Mouse (Mus musculus) forebrain, embryonic 14.5 days (tissue): ENCODE measurements at regions not wholly inside any gene's neighbourhood (a gene's known extent, or its start where the extent isn't known, plus 50 kb on each side); places are given as distances from the start of the nearest gene placed in this dataset.
A peak's percentile ranks its signal among the peaks of the same experiment; 100 is the strongest.
"Not testable (repeated sequence)": the region's sequence is repeated elsewhere in the genome, so short reads cannot be mapped to it uniquely, and the experiment has no call there.

Experiments
- ATAC-seq: fragments of 200-750 bp; cut with Nextera tagmentation; 2 replicates; pipeline ENCODE4 v1.8.0; 2017; ENCODE audit warnings: mild to moderate bottlenecking, moderate library complexity
- DNase-seq: peaks from one replicate; pipeline ENCODE4 v3.0.0-alpha.2; 2015; ENCODE audit warnings: low spot score
- H3K27ac ChIP-seq: fragments of 300-500 bp; sonication (generic); 2 replicates; pipeline ENCODE4 v1.5.1; 2014; ENCODE audit warnings: low read depth, mild to moderate bottlenecking, control low read depth, low read length, moderate library complexity
- H3K27me3 ChIP-seq: fragments of 300-500 bp; sonication (generic); replicated peaks from 2 replicates; pipeline ENCODE4 v1.6.1; 2014; ENCODE audit warnings: low read length, control low read depth, mixed read lengths; ENCODE audit not compliant: control insufficient read depth, insufficient read depth
- H3K36me3 ChIP-seq: fragments of 300-500 bp; sonication (generic); 2 replicates; pipeline ENCODE4 v1.6.1; 2014; ENCODE audit warnings: low read length, control low read depth; ENCODE audit not compliant: control insufficient read depth, insufficient read depth
- H3K4me1 ChIP-seq: fragments of 300-500 bp; sonication (generic); 2 replicates; pipeline ENCODE4 v1.6.1; 2014; ENCODE audit warnings: antibody characterized with exemption, low read length, control low read depth; ENCODE audit not compliant: control insufficient read depth, insufficient read depth
- H3K4me2 ChIP-seq: fragments of 300-500 bp; sonication (generic); 2 replicates; pipeline ENCODE4 v1.6.1; 2014; ENCODE audit warnings: mild to moderate bottlenecking, control low read depth, low read length
- H3K4me3 ChIP-seq: fragments of 300-500 bp; sonication (generic); 2 replicates; pipeline ENCODE4 v1.5.1; 2014; ENCODE audit warnings: low read depth, low read length, control low read depth
- H3K9ac ChIP-seq: fragments of 300-500 bp; sonication (generic); 2 replicates; pipeline ENCODE4 v1.6.1; 2014; ENCODE audit warnings: mild to moderate bottlenecking, low read length, control low read depth, moderate library complexity
- H3K9me3 ChIP-seq: fragments of 300-500 bp; sonication (generic); replicated peaks from 2 replicates; pipeline ENCODE4 v1.6.1; 2016; ENCODE audit warnings: low read length, control low read depth, mixed read lengths; ENCODE audit not compliant: control insufficient read depth
- WGBS: fragments of 180-500 bp; shearing (Covaris S2); extraction: QIAGEN DNeasy Blood & Tissue Kit; methylation state at CpG from one replicate; pipeline ENCODE4 v1.1.7; 2014; 5-methylcytosine and 5-hydroxymethylcytosine counted together

DNA sequence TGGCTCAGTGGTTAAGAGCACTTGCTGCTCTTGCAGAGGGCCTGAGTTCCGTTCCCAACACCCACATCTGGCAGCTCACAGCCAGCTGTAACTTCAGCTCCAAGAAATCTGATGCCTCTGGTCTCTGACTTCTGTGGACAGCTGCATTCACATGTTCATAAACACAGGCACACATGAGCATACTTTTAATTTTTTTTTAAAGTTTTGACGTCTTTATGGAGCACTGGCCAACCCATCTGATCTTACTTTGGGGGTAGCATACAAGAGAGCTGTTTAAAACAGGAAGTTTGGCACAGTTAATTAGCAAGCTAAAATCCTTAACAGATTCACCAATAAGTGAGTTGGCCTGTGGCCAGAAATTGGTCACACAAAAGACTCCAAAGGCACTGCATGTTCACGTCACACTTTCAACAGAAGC, 81.2 kb upstream of the Atl2 start:
- Histone ChIP-seq H3K27ac (no peak overlapping the region), H3K4me3 (no peak overlapping the region), H3K4me2 (no peak overlapping the region), H3K27me3 (no peaks in the 10 kb centered on the region), H3K9me3 (no peaks in the 10 kb centered on the region), H3K9ac (no peak overlapping the region), H3K4me1 (peaks cover 4% of the 10 kb centered on the region; the same call in 1 of the 2 replicates), H3K36me3 (no peaks in the 10 kb centered on the region)
- 46% methylated on average over 3 of the region's 3 CpGs for WGBS
- DNase-seq (peak; percentile 68), ATAC-seq (no peak)

DNA sequence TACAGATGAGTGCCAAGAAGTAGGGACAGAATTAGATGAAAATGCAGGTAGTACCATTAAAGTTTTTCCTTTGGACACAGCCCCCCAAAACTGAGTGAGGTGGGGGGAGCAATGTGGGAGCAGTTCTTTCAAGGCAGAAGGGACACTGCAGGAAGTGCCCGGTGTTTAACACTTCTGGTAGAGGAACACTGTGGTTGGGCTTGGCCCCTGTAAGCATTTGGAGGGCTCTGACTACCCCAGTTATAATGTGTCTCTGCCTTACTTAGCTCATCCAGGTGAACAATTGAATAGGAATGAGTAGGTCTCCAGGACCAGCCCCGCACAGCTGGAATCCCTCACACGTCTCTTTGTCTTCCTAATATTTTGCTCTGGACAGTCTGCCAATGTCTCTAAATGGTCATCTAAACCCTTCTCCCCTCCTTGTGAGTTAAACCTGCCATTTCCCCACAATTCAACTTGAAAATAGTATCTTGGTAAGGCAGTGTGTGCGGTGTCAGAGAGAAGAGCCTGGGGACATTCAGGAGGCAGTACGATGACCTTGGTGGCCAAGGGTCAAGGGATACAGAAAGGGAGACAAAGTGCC, 80.7 kb upstream of the Atl2 start:
- DNase-seq (no peak), ATAC-seq (0 out of 2 replicates have a peak, but pooled peaks have one; percentile 22)
- Histone ChIP-seq H3K4me1 (peaks cover 4% of the 10 kb centered on the region; the same call in 1 of the 2 replicates), H3K27ac (no peak overlapping the region), H3K9ac (no peak overlapping the region), H3K36me3 (no peaks in the 10 kb centered on the region), H3K27me3 (no peaks in the 10 kb centered on the region), H3K4me3 (peak overlapping the region; percentile 0; the same call in 1 of the 2 replicates), H3K9me3 (no peaks in the 10 kb centered on the region), H3K4me2 (peak overlapping the region; percentile 33)
- 71% methylated on average over 5 of the region's 5 CpGs for WGBS

DNA sequence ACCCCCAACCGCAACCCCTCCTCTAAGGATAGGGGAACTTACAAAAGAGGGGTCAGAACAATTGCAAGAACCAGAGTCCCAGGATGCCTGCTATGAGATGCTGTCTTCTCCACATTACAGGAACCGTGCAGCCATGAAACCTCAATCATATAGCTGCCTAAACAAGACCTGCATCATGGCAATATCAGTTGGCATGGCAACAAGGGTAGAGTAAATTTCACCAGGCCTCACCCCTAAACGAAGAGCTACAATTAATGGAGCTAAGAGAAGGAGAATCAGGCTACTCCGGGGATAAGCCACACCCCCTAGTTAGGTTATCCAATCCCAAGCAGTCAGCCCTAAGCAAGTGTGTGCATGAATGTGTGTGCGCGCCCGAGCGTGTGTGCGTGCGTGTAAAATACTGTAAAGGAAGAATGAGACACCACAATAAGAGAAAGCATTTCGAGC, 80.1 kb upstream of the Atl2 start:
- H3K4me2 ChIP-seq: peak overlapping the region; percentile 33
- H3K4me1 ChIP-seq: peaks cover 4% of the 10 kb centered on the region; the same call in 1 of the 2 replicates
- no peak overlapping the region for H3K27ac ChIP-seq
- peak; percentile 88 for ATAC-seq
- no peaks in the 10 kb centered on the region for H3K9me3 ChIP-seq
- H3K4me3 ChIP-seq: peak overlapping the region; percentile 0; the same call in 1 of the 2 replicates
- peak; percentile 72 for DNase-seq
- no peaks in the 10 kb centered on the region for H3K27me3 ChIP-seq
- no peak overlapping the region for H3K9ac ChIP-seq
- no peaks in the 10 kb centered on the region for H3K36me3 ChIP-seq
- 21% methylated on average over 11 of the region's 11 CpGs for WGBS

DNA sequence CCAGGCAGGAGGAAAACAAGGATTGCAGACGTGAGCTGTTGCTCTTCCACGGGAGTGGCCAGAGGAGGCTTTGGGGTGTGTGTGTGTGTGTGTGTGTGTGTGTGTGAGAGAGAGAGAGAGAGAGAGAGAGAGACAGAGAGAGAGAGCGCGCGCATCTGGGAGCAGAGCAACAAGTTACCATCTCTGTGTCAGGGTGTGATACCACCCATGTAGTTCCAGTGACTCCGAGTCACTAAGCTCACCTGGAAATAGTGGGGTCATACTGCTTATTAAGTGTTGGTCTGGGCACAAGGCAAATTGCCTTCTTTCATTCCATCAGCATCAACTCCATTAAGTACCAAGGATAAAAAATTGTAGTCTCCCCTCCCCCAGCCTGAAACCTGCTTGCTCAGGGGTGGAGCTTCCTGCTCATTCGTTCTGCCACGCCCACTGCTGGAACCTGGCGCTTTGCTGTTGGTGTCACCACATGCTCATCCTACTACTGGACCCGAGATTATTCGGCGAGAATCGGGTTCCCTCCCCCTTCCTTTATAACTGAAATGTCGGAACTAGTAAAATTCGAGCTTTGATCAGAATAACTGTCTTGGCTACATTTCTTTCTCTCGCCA, 79.3 kb upstream of the Atl2 start:
- not testable (repeated sequence) for H3K27me3 ChIP-seq, DNase-seq, H3K4me3 ChIP-seq, H3K9ac ChIP-seq, H3K4me1 ChIP-seq, H3K27ac ChIP-seq, H3K9me3 ChIP-seq, H3K36me3 ChIP-seq
- 0 out of 2 replicates have a peak, but pooled peaks have one; percentile 47 for ATAC-seq
- WGBS: 20% methylated on average over 16 of the region's 16 CpGs
- peak overlapping the region; percentile 33 for H3K4me2 ChIP-seq

DNA sequence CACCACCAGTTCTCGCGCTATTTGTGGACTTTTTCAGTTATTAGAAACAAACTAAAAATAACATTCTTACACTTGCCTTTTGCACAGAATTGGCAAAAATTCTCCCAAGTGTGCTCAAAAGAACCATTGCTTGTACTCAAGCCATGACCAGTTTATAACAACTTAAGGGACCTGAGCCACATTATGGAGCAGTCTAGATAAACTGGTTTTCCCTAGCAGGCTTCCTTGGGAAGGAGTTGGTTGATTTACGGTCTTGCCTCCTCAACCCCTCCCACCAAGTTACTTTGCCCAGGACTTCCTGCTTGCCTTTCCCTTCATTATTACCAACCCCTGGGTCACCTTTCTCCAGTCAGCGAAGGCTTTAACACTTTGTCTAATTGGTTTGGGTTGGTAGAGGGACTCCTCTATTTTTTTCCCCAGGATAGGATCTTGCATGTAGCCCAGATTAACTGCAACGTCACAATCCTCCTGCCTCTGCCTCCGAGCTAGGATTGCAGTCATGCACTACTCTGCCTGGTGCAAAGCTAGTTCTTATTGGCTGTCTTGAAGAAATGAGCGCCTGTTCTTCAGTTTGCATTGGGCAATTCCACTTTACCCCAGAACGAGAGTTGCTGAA, 75.9 kb upstream of the Atl2 start:
- Histone ChIP-seq H3K4me2 (no peak overlapping the region), H3K27me3 (no peaks in the 10 kb centered on the region), H3K9me3 (no peaks in the 10 kb centered on the region), H3K27ac (no peak overlapping the region), H3K4me1 (no peaks in the 10 kb centered on the region), H3K9ac (no peak overlapping the region), H3K4me3 (no peak overlapping the region), H3K36me3 (no peaks in the 10 kb centered on the region)
- DNase-seq (no peak), ATAC-seq (no peak)
- 88% methylated on average over 8 of the region's 8 CpGs for WGBS

DNA sequence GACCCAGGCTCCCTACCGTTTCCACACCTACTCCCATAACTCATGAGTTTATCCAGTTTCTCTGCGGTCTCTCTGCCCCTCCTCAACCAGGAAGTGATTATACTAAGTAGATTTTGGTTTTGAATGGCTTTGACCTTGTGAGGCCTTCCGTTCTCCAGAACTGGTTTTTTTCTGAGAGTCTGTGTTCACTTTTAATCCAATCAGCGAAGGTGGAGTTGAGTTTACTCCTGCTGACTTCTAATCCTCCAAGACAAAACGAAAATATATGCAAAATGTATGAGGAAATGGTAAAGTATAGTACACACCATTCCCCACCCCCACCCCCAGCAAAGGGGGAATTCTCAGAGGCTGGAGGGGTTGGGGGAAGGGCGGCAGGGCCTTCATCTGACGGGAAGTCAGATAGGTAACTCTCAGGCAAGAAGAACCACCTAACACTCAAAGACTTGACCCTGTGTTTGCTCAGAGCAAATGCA, 73.6 kb upstream of the Atl2 start:
- H3K36me3 ChIP-seq: no peaks in the 10 kb centered on the region
- H3K27me3 ChIP-seq: no peaks in the 10 kb centered on the region
- WGBS: 32% methylated on average over 7 of the region's 7 CpGs
- H3K9me3 ChIP-seq: no peaks in the 10 kb centered on the region
- H3K4me1 ChIP-seq: no peaks in the 10 kb centered on the region
- no peak for DNase-seq
- no peak overlapping the region for H3K4me2 ChIP-seq
- H3K27ac ChIP-seq: no peak overlapping the region
- no peak overlapping the region for H3K4me3 ChIP-seq
- no peak overlapping the region for H3K9ac ChIP-seq
- no peak for ATAC-seq

DNA sequence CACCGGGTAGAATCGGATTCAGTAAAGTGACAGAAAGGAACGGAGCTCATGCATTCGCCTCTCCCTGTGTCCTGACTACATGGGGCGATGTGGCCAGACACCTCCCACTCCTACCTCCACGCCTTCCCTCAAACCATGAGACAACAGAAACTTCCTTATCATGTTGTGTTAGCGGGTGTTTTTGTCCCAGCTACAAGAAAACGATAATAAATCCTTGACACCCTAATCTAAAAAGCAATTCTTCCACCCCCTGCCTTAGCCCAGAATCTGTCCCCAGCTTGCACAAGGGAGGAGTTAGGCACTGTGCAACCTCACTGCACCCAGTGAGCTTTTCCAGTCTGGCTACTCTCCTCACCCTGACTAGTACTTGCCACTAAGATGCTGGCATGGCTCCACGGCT, 72.9 kb upstream of the Atl2 start:
- no peak overlapping the region for H3K9ac ChIP-seq
- 84% methylated on average over 9 of the region's 9 CpGs for WGBS
- no peaks in the 10 kb centered on the region for H3K4me1 ChIP-seq
- H3K4me2 ChIP-seq: no peak overlapping the region
- DNase-seq: no peak
- H3K27ac ChIP-seq: no peak overlapping the region
- H3K36me3 ChIP-seq: no peaks in the 10 kb centered on the region
- no peaks in the 10 kb centered on the region for H3K9me3 ChIP-seq
- no peak overlapping the region for H3K4me3 ChIP-seq
- no peak for ATAC-seq
- H3K27me3 ChIP-seq: no peaks in the 10 kb centered on the region

DNA sequence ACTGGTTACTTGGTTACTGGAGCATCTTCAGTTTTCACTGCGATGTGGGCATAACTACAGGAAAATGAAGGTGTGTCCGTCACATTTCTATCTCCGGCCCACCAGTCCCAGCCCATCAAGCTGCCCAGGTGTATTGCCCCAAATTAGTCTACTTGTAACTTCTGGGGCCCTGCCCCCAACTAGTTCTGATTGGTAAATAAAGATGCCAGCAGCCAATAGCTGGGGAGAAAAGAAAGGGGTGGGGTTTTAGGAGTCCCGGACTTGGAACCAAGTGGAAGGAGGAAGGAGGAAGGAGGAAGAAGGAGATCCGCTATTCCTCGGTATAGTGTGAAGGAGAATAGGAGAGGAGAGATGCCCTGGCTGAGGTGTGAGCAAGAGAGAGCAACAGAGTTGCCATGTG, 71.1 kb upstream of the Atl2 start:
- Histone ChIP-seq H3K36me3 (no peaks in the 10 kb centered on the region), H3K4me1 (no peaks in the 10 kb centered on the region), H3K27me3 (no peaks in the 10 kb centered on the region), H3K9me3 (no peaks in the 10 kb centered on the region), H3K4me3 (no peak overlapping the region), H3K9ac (no peak overlapping the region), H3K27ac (no peak overlapping the region), H3K4me2 (no peak overlapping the region)
- 44% methylated on average over 6 of the region's 6 CpGs for WGBS
- ATAC-seq (no peak), DNase-seq (no peak)

DNA sequence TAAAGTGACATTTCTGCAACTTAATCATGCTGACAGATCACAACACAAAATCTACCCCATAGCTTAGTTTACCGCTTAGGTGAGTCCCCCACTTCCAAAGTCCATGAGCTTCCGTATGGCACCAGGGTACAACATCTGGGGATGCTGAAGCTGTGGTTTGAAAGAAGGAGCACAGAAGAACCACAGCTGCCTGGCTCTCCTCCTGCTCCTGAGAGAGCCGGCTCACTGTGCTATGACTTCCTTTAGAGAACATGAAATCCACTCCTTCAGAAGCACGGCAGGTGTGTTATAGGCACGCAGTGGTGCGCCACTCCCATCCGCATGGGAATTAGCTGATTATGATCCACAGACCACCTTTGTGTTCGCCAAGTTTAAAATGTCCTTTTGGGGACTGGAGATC, 69.7 kb upstream of the Atl2 start:
- Histone ChIP-seq H3K9ac (no peak overlapping the region), H3K4me3 (no peak overlapping the region), H3K9me3 (no peaks in the 10 kb centered on the region), H3K4me2 (no peak overlapping the region), H3K4me1 (no peaks in the 10 kb centered on the region), H3K27me3 (no peaks in the 10 kb centered on the region), H3K27ac (no peak overlapping the region), H3K36me3 (no peaks in the 10 kb centered on the region)
- 92% methylated on average over 8 of the region's 8 CpGs for WGBS
- DNase-seq (no peak), ATAC-seq (no peak)
